Mouse (Mus musculus) urinary bladder, postnatal 14 days (tissue): ENCODE data around the gene Chd3.
A peak's percentile ranks its signal among the peaks of the same experiment; 100 is the strongest.

Experiments used
- DNase-seq: peaks from one replicate; pipeline ENCODE4 v3.0.0; 2021; ENCODE audit warnings: low spot score

Chd3 gene

DNA sequence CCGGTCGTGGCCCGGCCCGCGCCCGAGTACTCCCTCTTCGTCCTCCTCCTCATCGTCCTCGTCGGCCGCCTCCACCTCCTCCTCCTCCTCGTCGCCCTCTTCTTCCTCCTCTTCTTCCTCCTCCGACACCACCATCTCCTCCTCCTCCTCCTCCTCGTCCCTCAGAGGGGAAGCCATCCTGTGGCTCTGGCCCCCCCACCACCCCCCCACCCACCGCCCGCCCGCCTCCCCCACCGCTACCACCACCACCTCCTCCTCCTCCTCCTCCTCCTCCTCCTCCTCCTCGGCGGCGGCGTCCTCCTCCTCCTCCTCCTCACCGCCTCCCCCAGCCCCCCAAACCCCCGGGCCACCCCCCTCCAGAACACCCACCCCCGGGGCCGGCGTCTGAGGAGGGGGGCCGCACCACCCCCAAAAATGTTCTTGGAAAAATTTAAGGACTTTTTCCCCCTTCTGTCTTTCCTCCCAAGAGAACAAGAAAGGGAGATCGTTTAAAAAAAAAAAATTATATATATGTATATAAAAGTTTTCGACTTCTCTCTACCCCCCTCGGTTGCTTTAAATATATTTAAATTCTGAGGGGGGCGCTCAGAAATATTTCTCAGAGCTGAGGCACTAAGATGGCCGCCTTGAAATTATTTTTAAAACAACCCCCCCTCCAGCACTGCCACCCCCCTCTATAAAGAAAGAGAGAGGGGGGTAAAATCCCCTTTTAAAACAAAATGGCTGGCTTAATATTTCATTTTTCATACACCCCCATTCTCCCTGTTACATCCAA, at the start of gene Chd3:
Gene Chd3, minus strand, starts transcription at position 192 of the 775 bp plus-strand sequence.
- peak; percentile 34 for DNase-seq

DNA sequence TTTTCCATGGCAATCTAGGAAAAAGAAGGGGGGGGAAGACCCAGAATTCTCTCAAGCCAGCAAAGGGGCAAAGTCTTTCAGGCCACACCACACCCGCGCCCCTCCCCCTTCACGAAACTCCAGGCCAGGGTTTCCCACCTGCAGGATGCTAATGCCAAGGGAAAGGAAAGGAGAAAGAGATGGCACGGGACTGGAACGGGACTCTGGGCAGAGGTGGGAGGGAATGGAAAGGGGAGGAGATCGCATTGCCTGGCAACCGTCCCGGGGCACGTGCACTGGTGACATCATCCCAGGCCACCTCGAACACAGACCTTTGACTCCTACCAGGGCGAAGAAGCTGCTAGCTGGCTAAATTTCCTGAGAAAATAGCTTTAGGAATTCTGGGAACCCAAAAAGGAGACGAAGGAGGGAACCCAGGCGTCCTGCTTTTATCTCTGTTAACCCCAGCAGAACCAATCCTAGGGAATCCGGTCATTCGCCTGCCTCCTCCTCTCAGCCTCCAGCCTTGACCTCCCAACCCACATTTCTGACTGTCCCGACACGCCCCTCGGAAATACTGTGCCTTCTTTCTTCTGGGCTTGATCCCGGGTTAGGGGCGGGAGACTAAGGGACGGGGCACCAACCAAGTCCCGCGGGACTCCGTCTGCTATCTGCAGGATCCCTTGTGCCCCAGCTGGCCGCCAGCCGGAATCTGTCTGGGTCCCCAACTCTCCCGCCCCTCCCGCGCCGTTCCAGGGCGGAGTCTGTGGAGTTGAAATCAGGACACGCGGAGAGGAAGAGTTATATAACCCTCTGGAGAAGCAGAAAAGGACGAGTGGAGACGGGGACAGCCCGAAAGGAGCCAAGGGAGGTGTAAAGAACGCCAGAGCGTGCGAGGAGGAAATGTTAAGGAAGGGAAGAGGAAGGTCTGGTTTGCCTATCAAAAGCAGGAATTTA, 48.5 kb upstream of the Chd3 start:
- peak; percentile 96 for DNase-seq

DNA sequence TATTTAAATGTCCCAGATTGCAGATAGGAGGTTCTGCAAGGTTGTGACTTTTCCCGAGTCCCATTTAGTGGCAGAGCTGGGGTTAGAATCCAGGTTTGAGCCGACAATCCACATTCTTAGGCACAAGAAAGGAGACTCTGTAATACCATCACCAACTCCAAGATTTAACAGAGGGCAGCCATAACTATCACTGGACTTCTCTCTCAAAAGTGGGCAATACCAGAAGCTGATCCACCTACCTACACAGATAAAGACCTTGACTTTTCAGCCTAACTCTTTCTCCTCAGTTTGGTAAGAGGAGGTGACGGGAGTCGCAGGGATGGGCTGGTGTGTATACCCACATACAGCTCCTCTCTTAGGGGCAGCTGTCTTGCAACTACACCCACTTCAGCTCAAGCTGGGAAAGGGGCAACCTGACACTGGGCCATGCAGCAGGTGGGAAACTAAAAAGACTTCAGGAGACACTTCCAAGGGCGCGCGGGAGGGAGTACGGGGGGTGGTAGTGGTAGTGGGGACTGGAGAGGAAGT, 47.8 kb upstream of the Chd3 start:
- DNase-seq, result no peak

DNA sequence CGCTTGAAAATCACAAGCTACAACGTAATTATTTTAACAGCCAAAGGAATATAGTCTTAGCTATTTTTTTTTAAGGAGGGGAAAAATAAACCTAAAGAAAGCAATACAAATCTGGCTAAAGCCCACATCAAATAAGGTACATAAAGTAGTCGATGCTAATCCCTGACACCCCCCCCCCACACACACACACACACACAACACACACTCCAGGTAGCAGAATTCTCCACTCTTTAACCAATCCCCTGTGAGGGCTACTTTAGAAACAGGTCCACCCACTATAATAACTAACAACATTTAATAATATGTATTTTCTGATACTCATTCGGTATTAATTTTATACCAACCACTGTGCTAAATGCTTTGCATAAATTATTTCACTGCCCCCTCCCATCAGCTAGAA, 47.3 kb upstream of the Chd3 start:
- DNase-seq, result no peak

DNA sequence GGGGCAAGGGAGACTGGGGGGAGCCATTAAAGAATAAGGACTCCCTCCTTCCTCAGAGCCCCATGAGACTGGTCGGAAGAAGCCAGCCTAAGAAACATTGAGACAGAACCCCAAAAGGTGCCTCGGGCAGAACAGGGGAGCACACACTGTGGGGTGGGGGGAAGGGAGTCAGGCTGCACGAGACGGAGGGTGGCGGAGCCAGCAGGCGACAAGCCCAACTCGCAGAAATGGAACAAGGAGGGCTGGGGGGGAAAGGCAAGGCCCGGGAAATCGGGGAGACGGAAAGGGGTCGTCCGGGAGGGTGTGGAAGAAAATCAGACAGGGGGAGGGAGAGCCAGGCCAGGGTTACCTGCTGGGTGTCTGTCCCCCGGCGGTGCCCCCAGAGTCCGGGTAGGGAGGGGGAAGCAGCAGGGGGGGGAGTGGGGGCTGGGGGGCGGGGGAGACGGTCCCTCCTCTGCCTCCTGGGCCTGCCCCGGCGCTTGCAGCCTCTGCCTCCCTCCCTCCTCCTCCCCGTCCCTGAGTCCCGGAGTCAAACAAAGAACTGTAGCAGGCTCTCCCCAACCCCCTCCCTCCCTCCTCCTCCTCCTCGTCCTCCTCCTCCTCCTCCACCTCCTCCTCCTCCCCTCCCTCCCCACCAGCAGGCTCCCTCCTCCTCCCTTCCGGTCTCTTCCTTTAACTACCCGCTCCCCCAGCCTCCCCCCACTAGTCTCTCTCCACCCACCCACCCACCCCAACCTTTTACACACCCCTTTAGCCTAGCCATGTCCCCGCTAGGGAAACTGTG, 46.7 kb upstream of the Chd3 start:
- peak; percentile 60 for DNase-seq

DNA sequence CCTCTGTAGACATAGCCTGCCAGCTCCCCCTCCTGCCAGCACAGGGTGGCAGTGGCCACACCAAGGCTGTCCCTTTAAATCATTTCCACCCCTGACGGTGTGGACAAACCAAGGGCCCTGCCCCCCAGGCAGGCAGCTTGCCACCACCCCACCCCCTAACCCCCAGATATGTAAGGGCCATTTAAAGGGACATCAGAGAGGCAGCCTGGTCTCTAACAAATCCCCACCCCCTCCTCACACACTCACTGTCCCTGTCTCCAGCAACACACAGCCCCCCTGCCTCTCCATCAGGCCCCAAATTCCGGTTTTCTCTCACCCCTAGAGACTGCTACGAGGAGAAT, 46.1 kb upstream of the Chd3 start:
- peak; percentile 62 for DNase-seq

DNA sequence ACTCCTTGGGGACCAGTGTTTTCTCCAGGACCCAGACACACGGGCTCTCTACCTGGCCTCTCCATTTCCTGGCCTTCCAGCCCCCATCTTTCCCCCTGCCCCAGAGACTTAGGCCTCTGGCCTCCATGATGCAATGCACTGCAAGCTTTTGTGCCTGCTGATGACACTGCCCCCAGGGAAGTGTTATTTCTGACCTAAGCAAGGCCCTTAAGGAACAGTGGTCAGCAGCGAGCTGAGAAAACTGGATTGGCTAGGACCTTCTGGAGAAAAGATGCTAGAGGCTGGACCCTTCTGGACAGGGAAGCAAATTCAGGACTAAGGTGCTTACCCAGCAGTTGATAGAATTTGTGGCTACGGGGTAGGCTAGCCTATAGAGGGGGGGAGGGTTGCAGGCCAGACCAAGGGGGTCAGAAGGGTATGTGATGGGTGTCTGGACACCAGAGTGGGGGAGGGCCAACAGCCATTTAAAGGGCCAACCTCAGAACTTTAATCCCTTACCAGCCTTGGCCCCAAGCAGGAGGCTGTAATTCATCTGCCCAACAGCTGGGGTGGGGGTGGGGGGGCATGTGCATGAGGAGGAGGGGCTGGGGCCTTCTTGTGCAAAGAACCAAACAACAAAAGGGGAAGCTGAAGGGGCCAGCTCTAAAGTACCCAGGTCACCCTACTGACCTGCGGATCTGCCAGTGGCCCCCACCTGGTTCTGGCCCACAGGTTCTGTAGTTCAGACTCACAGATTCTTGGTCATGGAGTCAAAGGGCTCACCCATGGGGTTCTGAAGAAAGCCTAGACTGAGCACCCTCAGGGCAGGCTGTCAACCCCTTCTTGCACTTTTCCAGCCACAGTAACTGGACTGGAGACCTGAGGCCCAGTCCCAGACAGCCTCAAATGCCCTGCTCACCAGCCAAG, 45.5 kb upstream of the Chd3 start:
- DNase-seq, result no peak

DNA sequence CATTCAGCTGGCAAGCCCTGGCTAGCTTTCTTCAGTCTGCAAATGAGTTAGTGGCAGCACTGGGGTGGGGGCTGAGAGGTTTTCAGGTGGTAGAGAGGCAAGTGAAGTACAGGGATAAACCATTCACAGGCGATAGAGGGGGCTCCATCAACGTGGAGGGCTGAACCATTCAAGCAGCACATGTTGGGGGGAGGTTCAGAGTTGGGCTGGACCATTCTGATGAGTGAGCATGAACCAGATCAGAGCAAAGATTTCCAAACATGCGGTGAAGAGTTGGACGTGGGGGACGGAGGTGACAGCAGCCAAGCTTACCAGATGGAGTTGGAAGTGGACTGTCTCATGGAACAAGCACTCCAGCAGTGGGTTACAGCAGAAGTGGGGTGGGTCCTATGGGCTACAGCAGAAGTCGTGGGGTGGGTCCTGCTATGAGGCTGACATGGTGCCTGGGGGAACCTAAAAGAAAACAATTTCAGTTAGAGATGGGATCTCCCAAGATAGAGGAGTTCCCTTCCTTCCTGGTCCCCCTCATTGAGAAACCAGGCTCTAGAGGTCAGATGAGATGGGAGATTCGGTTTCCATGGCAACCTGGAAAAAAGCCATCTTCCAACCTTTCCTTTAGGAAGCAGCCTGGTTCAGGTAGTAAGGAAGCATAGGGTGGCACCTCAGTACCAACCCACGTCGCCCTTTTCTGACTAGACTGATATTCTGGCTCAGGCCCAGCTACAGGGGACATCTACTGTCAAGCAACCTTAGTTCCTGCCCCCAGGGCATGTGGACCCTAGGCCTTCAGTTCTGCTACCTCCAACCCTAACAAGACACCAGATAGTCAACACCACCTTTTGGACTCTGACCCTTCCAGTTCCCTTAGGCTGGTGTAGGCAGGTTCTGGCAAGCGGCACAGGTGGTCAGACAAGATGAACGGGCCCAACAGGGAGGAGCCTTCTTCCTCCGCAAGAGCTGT, 44.3 kb upstream of the Chd3 start, which contains the start of gene Kdm6b:
Gene Kdm6b, minus strand, starts transcription at position 455 of the 961 bp plus-strand sequence.
- peak; percentile 84 for DNase-seq

DNA sequence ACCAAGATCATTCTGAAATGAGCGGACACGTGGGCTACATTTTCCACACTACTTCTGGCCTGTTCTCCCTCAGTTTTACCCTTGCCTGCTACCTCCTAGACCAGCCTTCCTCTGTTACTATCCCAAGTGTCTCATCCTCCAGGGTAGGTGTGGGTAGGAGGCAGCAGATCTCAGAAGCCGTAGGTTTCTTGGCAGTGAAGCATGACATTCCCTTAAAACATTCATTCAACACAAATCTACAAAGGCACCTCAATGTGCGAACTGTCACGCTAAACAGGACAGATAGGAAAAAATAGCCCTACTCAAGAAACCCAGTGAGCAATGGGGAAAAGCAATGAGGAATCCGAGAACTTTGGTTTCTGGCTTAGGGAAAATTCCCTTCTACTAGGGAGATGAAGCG, 43.3 kb upstream of the Chd3 start:
- DNase-seq, result no peak

DNA sequence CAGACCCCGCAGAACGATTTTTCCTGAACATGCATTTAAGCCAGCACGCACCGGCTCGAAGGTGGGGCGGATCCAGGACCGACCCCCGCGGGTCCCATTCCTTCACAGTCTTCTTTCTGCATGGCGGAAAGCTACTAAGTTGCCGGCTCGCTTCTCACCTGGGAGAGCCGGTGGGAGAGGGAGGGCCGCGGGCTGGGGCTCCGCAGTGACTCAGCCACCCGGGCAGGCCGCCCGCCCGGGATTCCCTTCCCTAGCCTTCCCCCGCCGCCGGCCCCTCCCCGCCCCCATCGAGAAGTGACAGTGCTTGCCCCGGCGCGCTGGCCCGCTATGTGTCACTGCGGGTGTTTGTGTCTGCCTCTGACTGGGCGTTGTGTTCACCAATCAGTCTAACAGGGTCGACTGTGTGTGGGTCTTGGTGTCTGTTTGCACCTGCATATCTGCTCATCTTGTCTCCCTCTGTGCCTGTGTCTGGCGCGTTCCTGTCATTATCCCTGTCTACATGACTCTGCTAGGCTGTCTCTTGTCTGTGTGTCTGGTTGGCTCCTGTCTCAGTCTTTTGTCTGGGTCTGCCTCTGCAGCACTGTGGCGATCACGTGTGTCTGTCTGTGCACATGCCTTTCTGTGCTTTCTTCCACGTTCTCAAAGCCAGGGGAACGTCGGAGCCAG, 42.5 kb upstream of the Chd3 start:
- peak; percentile 86 for DNase-seq

DNA sequence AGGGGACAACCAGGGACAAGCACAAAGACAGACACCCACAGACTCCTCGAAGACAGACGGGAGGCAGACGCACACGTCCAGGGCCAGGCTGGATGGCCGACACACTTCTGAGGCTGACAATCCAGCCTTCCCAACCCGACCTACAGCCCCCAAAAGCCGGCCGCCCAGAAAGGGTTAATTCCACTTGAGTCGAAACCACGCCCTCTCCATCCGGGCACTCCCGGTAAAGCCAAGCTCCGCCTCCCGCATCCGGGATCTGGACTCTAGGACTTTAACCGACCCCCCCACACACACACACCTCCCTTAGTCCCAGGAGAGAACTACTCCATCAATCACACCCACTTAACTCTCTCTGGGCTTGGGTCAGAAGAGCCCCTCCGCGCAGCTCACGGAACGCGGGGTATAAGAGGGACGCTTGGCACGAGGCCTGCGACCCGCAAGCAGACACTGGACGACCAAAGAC, 41.9 kb upstream of the Chd3 start:
- peak; percentile 98 for DNase-seq

DNA sequence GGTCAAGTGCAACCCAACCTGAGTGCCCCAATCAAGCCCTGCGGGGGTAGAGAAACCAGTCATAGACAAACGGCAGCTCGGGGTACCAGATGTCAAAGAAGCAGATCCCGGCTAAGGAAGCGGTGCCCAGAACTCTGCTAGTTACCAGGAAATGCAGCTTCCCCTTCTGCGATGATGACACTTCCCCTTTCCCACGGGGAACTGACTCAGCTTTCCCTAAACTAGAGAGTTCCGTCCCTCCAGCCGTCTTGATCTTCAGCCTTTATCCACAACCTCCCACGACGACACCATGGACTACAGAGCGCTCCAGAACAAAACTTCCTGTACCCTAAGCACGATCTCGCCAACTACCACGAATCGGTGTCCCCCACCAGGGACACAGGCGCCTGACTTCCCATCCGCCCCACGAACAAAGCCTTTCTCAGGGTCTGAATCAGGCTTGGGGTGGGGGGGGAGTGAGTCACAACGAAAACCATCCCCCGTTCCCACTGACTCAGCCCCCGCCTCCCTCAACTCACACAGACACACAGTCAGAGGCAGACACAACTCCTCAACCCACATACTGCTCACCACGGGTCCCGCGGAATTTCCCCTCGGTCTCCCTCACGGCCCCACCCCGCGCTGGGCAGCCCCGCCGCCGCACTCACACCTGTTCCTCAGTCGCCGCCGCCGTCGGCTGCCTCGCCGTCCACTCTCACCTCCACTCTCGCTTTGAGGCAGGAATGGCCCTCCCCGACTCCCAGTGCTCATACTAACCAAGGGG, 41.3 kb upstream of the Chd3 start:
- DNase-seq, result peak; percentile 58

DNA sequence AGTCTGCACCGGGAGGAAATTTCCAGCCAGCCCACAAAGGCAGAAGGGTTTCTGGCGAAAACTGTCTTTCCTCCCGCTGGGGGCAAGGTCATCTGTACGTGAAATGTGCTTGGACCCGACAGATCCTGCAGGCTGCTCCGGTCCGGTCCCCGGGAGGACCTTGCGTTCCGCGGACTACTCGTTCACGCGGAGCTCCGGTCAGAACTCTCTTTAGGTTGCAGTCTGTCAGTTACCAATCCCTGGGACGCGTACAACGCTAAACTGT, 40.8 kb upstream of the Chd3 start:
- no peak for DNase-seq

DNA sequence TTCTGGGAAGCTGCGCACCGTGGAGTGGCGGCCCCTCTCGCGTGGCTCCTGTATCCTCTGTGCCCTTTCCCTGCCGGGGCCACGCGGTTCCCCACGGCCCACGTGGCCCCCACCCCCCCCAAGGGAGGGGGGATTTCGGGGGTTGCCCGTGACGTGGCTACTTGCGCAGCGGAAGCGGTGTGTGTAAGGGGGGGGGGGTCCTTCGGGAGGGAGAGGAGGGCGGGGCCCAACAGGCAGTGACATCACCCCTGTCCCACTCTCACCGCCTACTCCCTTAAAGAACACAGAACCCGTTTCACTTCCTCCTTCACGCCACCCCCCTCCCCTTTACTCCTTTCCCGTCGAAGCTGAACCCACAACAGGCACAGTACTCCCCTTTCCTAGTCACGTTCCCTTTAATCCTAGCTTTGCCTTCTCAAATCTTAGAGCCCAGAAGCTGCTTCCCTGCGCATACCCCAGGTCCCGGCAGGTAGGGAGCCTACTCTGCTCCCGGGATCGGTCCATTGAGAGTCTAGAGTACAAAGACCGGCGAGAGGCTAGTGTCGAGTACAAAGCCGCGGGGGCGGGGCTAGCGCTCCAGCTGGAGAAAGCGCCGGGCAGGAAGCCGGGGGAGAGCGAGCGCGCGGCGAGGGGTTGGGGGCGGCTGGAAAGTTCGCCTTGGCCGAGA, 40.3 kb upstream of the Chd3 start:
- peak; percentile 86 for DNase-seq

DNA sequence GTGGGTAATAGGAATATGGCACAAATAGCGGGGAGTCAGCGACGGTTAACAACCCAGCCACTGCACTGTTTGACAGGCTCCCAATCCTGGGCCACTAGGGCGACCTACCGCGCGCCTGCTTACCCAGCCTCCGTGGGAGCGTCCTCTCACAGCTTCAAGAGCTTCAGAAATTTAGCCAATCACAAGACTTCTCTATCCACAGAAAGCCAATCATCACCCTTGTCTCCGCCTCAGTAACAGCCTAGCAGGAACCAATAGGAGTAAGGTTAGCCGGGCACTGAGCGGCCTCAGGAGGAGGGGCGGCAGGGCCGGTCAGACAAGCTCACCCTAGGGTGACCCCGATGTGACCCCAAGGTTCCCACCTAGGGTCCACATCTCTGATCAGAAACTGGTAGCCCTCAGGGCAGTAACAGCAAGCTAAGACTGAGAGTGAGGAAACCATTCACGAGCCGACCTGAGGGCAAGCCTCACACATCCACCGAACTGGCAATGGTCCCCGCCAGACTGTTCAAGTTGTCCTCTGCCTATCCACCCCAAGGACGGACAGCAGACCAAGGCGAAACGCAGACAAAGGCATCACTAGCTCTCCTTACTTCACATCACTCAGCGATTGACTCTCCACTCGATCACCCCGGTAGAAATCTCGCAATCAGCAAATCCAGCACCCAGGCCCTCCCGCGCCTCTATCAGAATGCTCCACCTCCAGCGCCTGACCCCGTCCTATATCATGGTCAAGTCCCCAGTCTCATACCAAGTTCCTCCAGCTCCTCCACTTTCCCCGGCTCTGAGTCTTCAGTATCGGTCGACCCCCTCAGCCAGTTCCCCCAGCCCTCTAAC, 39.6 kb upstream of the Chd3 start:
- peak; percentile 75 for DNase-seq

DNA sequence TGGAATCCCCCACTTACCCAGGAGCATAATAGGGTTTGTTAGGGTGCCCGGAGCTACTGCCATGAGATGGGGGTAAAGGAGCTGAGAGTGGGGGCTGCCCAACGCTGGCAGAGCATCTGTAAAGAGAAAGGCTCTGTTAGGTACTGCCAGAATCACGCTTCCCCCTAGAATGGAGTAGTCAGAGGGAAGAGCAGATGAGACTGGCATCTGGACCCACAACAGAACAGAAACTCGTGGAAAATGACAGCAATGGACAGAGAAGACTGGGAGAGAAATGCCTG, 38.5 kb upstream of the Chd3 start:
- no peak for DNase-seq
